Mouse (Mus musculus) hindbrain, embryonic 13.5 days (tissue): ENCODE measurements at regions not wholly inside any gene's neighbourhood (a gene's known extent, or its start where the extent isn't known, plus 50 kb on each side); places are given as distances from the start of the nearest gene placed in this dataset.

ENCODE experiments used
- ATAC-seq: fragments of 200-750 bp; cut with Nextera tagmentation; 2 replicates; pipeline ENCODE4 v1.8.0; 2017; ENCODE audit warnings: moderate TSS enrichment; ENCODE audit not compliant: low FRiP score
- H3K27ac ChIP-seq: fragments of 300-500 bp; sonication (generic); 2 replicates; pipeline ENCODE4 v1.5.1; 2015; ENCODE audit warnings: inconsistent platforms, mild to moderate bottlenecking, moderate library complexity
- H3K27me3 ChIP-seq: fragments of 300-500 bp; sonication (generic); 2 replicates; pipeline ENCODE4 v1.6.1; 2015; ENCODE audit warnings: mild to moderate bottlenecking, inconsistent platforms
- H3K36me3 ChIP-seq: fragments of 300-500 bp; sonication (generic); 2 replicates; pipeline ENCODE4 v1.6.1; 2015; ENCODE audit warnings: mild to moderate bottlenecking, inconsistent platforms
- H3K4me1 ChIP-seq: fragments of 300-500 bp; sonication (generic); replicated peaks from 2 replicates; pipeline ENCODE4 v1.6.1; 2015; ENCODE audit warnings: inconsistent platforms
- H3K4me2 ChIP-seq: fragments of 300-500 bp; sonication (generic); 2 replicates; pipeline ENCODE4 v1.6.1; 2015; ENCODE audit warnings: inconsistent platforms, mild to moderate bottlenecking, moderate library complexity
- H3K4me3 ChIP-seq: fragments of 300-500 bp; sonication (generic); 2 replicates; pipeline ENCODE4 v1.5.1; 2015; ENCODE audit warnings: mild to moderate bottlenecking, inconsistent platforms
- H3K9ac ChIP-seq: fragments of 300-500 bp; sonication (generic); 2 replicates; pipeline ENCODE4 v1.6.1; 2015; ENCODE audit warnings: mild to moderate bottlenecking, inconsistent platforms
- H3K9me3 ChIP-seq: fragments of 300-500 bp; sonication (generic); 2 replicates; pipeline ENCODE4 v1.6.1; 2016; ENCODE audit warnings: inconsistent platforms
- WGBS: fragments of 180-500 bp; shearing (Covaris S2); methylation state at CpG from one replicate; pipeline ENCODE4 v1.1.7; 2015; 5-methylcytosine and 5-hydroxymethylcytosine counted together

GRCm38 (mm10) chr9:99800076-99800475 lies 75.9 kb downstream of the Sox14 start:
- peak overlapping the region; percentile 60 for H3K4me2 ChIP-seq
- H3K9ac ChIP-seq: peak overlapping the region; percentile 53
- H3K27me3 ChIP-seq: peaks cover 28% of the 10 kb centered on the region
- ATAC-seq: no peak
- H3K36me3 ChIP-seq: no peaks in the 10 kb centered on the region
- peak overlapping the region; percentile 34 for H3K4me3 ChIP-seq
- H3K4me1 ChIP-seq: peaks cover 35% of the 10 kb centered on the region
- peak overlapping the region; percentile 70 for H3K27ac ChIP-seq
- H3K9me3 ChIP-seq: no peaks in the 10 kb centered on the region
- WGBS: 1% methylated on average over 13 of the region's 13 CpGs

GRCm38 (mm10) chr9:99799387-99800021 lies 76.5 kb downstream of the Sox14 start:
- Histone ChIP-seq H3K4me1 (peaks cover 35% of the 10 kb centered on the region), H3K27me3 (peaks cover 33% of the 10 kb centered on the region)
- under 1% methylated on average over 16 of the region's 16 CpGs for WGBS

GRCm38 (mm10) chr9:99797066-99797770 lies 78.8 kb downstream of the Sox14 start:
- Histone ChIP-seq H3K36me3 (no peaks in the 10 kb centered on the region), H3K9me3 (no peaks in the 10 kb centered on the region), H3K4me1 (peaks cover 35% of the 10 kb centered on the region), H3K4me3 (no peak overlapping the region), H3K27ac (peak overlapping the region; percentile 44; the same call in 1 of the 2 replicates), H3K27me3 (peaks cover 27% of the 10 kb centered on the region), H3K4me2 (no peak overlapping the region), H3K9ac (no peak overlapping the region)
- 11% methylated on average over 9 of the region's 9 CpGs for whole genome bisulfite sequencing
- no peak for ATAC-seq

More at GRCm38 (mm10) chr9:99799387-99800021, 76.5 kb downstream of the Sox14 start:
- Histone ChIP-seq H3K27ac (peak overlapping the region; percentile 70), H3K4me3 (peak overlapping the region; percentile 34), H3K36me3 (no peaks in the 10 kb centered on the region), H3K9ac (peak overlapping the region; percentile 53), H3K4me2 (peak overlapping the region; percentile 60), H3K9me3 (no peaks in the 10 kb centered on the region)
- peak; percentile 92 for ATAC-seq

DNA sequence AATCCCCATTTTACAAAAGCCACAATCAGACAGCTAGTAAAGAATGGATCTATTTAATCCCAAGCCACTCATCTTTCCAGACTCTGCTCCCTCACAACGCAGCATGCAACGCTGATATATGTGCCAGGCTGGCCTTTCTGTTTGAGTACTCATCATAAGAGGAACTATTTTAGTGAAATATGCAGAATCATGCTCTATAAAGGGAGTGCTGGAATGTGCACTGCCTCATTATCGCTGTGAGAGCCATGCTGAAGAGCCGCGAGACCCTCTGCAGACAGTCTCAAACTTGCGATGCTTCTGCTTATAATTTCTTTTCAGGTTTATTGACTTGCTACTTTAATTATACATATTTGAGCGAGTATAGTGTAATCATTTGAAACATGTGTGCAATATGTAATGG lies 75.6 kb upstream of the Cldn18 start:
- ATAC-seq: no peak
- Histone ChIP-seq H3K27me3 (peaks cover 34% of the 10 kb centered on the region), H3K27ac (no peak overlapping the region), H3K4me3 (no peak overlapping the region), H3K4me1 (peaks cover 10% of the 10 kb centered on the region), H3K9ac (no peak overlapping the region), H3K4me2 (no peak overlapping the region), H3K36me3 (no peaks in the 10 kb centered on the region), H3K9me3 (no peaks in the 10 kb centered on the region)
- WGBS: 79% methylated on average over 7 of the region's 7 CpGs

GRCm38 (mm10) chr9:99786864-99787263 lies 69.8 kb upstream of the Cldn18 start:
- Histone ChIP-seq H3K36me3 (no peaks in the 10 kb centered on the region), H3K4me3 (no peak overlapping the region), H3K4me2 (no peak overlapping the region), H3K27ac (no peak overlapping the region), H3K9me3 (no peaks in the 10 kb centered on the region), H3K27me3 (peaks cover 13% of the 10 kb centered on the region; the same call in 1 of the 2 replicates), H3K9ac (no peak overlapping the region), H3K4me1 (no peaks in the 10 kb centered on the region)
- WGBS: 90% methylated on average over 7 of the region's 7 CpGs
- no peak for ATAC-seq

DNA sequence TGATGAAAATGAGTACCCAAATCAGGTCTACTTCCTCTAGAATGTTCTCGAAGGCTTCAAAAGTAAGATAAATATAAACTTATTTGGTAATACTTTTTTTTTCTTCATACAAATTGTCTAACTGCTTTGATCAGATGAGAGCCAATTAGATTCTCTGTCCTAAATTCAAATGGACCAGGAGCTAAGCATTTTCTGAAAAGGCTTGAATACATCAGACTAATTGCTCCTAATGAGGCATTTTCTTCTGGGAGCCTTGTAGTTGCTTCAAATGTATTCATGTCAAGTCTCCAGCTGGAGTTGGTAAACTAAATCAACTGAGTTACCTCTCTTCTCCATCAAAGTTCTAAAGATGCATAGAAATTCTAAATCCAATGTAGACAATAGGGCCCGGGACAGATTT lies 66.1 kb upstream of the Cldn18 start:
- no peak overlapping the region for H3K4me2 ChIP-seq
- no peaks in the 10 kb centered on the region for H3K9me3 ChIP-seq
- no peak overlapping the region for H3K9ac ChIP-seq
- peaks cover 2% of the 10 kb centered on the region; the same call in 1 of the 2 replicates for H3K27me3 ChIP-seq
- no peak overlapping the region for H3K4me3 ChIP-seq
- no peak overlapping the region for H3K27ac ChIP-seq
- WGBS: 72% methylated on average over 2 of the region's 2 CpGs
- H3K36me3 ChIP-seq: no peaks in the 10 kb centered on the region
- H3K4me1 ChIP-seq: no peaks in the 10 kb centered on the region
- no peak for ATAC-seq

DNA sequence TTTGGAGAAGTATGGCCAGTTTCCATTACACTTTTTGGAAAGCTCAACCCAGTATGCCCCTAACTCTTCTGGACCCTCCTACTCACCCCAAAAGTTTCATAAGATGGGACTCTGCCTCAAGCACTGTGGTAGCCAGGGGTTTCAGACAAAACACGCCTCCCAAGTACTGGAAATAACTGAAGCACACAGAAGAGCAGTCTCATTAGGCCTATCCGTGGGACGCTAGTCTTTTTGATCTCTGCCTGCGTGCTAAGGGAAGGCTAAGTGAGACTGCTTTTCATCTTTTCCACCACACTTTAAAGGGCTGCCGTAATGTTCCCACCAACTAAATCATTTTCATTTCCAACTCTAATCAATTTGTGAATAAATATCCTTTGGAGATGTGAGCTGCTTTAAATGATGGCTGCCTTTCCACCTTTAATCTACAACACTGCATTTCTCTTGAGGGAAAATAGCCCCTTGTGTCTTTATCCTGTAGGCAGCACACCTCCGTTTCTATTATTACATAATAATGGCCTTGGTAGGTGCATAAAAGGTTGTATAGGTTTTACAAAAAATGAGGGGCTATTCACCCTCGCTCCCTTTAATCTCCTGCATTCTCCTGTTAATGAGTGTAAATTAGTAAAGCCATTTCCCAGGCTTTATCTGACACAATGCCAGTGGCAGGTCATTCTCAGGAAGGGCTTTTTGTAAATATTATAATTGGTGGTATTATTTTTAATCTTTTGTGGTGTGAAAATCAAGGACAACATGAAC lies 65.5 kb upstream of the Cldn18 start:
- Histone ChIP-seq H3K4me3 (no peak overlapping the region), H3K27ac (no peak overlapping the region), H3K4me1 (no peaks in the 10 kb centered on the region), H3K36me3 (no peaks in the 10 kb centered on the region), H3K9ac (no peak overlapping the region), H3K9me3 (no peaks in the 10 kb centered on the region), H3K27me3 (peaks cover 2% of the 10 kb centered on the region; the same call in 1 of the 2 replicates), H3K4me2 (no peak overlapping the region)
- ATAC-seq: no peak
- 55% methylated on average over 7 of the region's 7 CpGs for WGBS

GRCm38 (mm10) chr9:99778871-99779270 lies 61.8 kb upstream of the Cldn18 start:
- Histone ChIP-seq H3K27me3 (no peaks in the 10 kb centered on the region), H3K4me3 (no peak overlapping the region), H3K9me3 (no peaks in the 10 kb centered on the region), H3K27ac (no peak overlapping the region), H3K4me1 (no peaks in the 10 kb centered on the region), H3K9ac (no peak overlapping the region), H3K36me3 (no peaks in the 10 kb centered on the region), H3K4me2 (no peak overlapping the region)
- 77% methylated on average over 4 of the region's 4 CpGs for WGBS
- no peak for ATAC-seq

DNA sequence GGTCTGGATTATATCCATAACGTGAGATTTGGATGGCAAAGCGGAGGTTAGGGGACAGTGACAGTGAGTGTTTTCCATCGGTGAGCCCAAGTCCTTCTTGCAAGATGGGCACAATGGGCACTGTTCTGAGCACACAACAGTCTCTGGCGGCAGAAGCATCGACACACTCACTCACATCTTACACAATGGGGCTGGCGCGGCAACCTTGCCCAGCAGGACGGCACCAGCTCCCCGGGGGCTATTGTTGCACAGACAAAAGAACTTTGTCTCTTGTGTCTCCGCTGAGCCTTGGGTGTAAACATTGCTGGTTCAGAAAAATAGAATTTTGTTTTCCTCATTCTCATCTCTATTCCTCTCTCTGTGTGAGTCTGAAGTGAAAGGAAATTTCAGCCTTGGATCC lies 53.6 kb upstream of the Cldn18 start:
- no peak overlapping the region for H3K4me3 ChIP-seq
- 6% methylated on average over 10 of the region's 10 CpGs for WGBS
- peak overlapping the region; percentile 43 for H3K4me2 ChIP-seq
- H3K36me3 ChIP-seq: no peaks in the 10 kb centered on the region
- H3K27ac ChIP-seq: no peak overlapping the region
- H3K4me1 ChIP-seq: peaks cover 3% of the 10 kb centered on the region; the same call in 1 of the 2 replicates
- no peak for ATAC-seq
- H3K9me3 ChIP-seq: no peaks in the 10 kb centered on the region
- H3K27me3 ChIP-seq: no peaks in the 10 kb centered on the region
- 0 out of 2 replicates have a peak overlapping the region, but pooled peaks have one; percentile 14 for H3K9ac ChIP-seq
